Mouse (Mus musculus) megakaryocyte-erythroid progenitor cell, adult 5-6 weeks (primary cell): Measurements from ENCODE around the gene Map7d2. TPM values are rescaled to one million over a fixed set of nuclear protein-coding genes. Genes with fewer than 3 reads are reported as not detected.

Source experiments
- ATAC-seq: replicated peaks from 2 replicates; pipeline ENCODE4 v1.8.0; 2016; ENCODE audit warnings: mild to moderate bottlenecking, inconsistent platforms; ENCODE audit not compliant: severe bottlenecking, poor library complexity, low FRiP score, low TSS enrichment
- total RNA-seq, 2 experiments: library from RNA; stranded (forward) in 1 of 2; stranded (reverse) in 1 of 2; fragments of 200-1000, 215-1000 nt in 1 of 2; fragments of >200 nt in 1 of 2; fragmentation: Nextera tagmentation in 1 of 2; gene quantifications; 2 replicates each; pipeline ENCODE4 v1.2.3; 2014 to 2017

The Map7d2 gene
- total RNA-seq, 2 experiments from 2014 or later: not detected

GRCm38 (mm10) chrX:159509042-159509441 is 94.7 kb downstream of the Map7d2 start:
- ATAC-seq: peak; percentile 66

GRCm38 (mm10) chrX:159509847-159510715 is 95.7 kb downstream of the Map7d2 start:
- no peak for ATAC-seq

GRCm38 (mm10) chrX:159510716-159511051 is 96.3 kb downstream of the Map7d2 start:
- ATAC-seq: no peak

GRCm38 (mm10) chrX:159515599-159515998 is 101.2 kb downstream of the Map7d2 start:
- ATAC-seq: no peak

- no peak for ATAC-seq
Measured at GRCm38 (mm10) chrX:159521780-159522179, 107.4 kb downstream of the Map7d2 start.

- ATAC-seq: no peak
Measured at GRCm38 (mm10) chrX:159522651-159523050, 108.3 kb downstream of the Map7d2 start.

GRCm38 (mm10) chrX:159526388-159526787 is 112.0 kb downstream of the Map7d2 start, which contains the start of gene Bclaf3:
Gene Bclaf3 (plus strand): TSS chrX:159526688.
- no peak for ATAC-seq

GRCm38 (mm10) chrX:159532427-159532810 is 118.0 kb downstream of the Map7d2 start:
- peak; percentile 98 for ATAC-seq

GRCm38 (mm10) chrX:159532811-159533462 is 118.6 kb downstream of the Map7d2 start:
- ATAC-seq: 0 out of 2 replicates have a peak, but pooled peaks have one; percentile 30

- no peak for ATAC-seq
Measured at GRCm38 (mm10) chrX:159541936-159542335, 127.6 kb downstream of the Map7d2 start.

GRCm38 (mm10) chrX:159547093-159547492 is 132.7 kb downstream of the Map7d2 start:
- ATAC-seq: no peak; the same call in 1 of the 2 replicates

Other genes with a start within 250 kb of the Map7d2 start
- gene Rps6ka3, start 204.3 kb upstream of the Map7d2 start, total RNA-seq (2014; fragmentation: Nextera tagmentation): 25.3 and 29.6 TPM in 2 replicates
- 21.0 and 33.1 TPM in 2 replicates for gene Rps6ka3, start 204.3 kb upstream of the Map7d2 start, total RNA-seq (2017)
- gene Eif1ax, start 42.4 kb upstream of the Map7d2 start, total RNA-seq (2014; fragmentation: Nextera tagmentation): 58.9 and 67.5 TPM in 2 replicates
- gene Eif1ax, start 42.4 kb upstream of the Map7d2 start, total RNA-seq (2017): 59.2 and 77.4 TPM in 2 replicates
- gene Bclaf3, start 112.1 kb downstream of the Map7d2 start, total RNA-seq (2014; fragmentation: Nextera tagmentation): 30.2 and 44.1 TPM in 2 replicates
- 59.3 and 60.9 TPM in 2 replicates for gene Bclaf3, start 112.1 kb downstream of the Map7d2 start, total RNA-seq (2017)
- 49.9 and 52.4 TPM in 2 replicates for gene Sh3kbp1, start 212.7 kb downstream of the Map7d2 start, total RNA-seq (2014; fragmentation: Nextera tagmentation)
- 70.5 and 76.3 TPM in 2 replicates for gene Sh3kbp1, start 212.7 kb downstream of the Map7d2 start, total RNA-seq (2017)